8 mouse cellular contexts compared by ENCODE assay signal in the genomic region with DNA sequence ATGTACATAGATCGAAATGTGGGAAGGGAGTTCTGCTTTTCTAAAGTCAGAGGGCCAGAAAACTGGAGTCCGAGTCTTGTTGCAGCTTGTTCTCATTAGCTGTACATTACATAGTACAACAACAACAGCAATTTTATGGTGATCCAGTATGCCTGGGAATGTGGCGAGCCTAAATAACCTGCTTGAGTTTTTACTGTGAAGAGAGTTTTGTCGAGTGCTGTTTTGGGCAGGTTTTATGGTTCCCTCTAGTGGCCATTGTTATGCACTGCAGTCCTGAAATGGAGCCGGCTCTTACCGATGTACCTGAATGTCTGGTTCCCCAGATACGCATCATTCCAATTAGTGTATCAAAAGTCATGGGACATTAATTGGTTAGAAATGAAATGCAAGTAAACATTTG.
DNase-seq lines count a peak whose midpoint lies in the region; ATAC-seq and TF ChIP-seq lines count a peak whose summit lies in the region.

No protein-coding gene starts in this region.

- DNase-seq in forebrain, embryonic 11.5 days (ENCODE audit: low spot score) = peak; percentile 77
- DNase-seq in right cerebral cortex, postnatal 14 days = peak; percentile 34

- H3K4me1 ChIP-seq in forebrain, embryonic 11.5 days (replicated peaks; ENCODE audit: control insufficient read depth, insufficient read depth, low read length) = no peaks in the 10 kb centered on the region
- H3K4me1 ChIP-seq in forebrain, embryonic 15.5 days = no peaks in the 10 kb centered on the region
- H3K4me1 ChIP-seq in E14TG2a.4 (replicated peaks; ENCODE audit: low read depth, low read length) = 0 out of 2 replicates have a peak, but pooled peaks cover 3% of the 10 kb centered on the region
- no peaks in the 10 kb centered on the region for H3K4me1 ChIP-seq in forebrain, embryonic 13.5 days
- H3K4me1 ChIP-seq in kidney, embryonic 15.5 days = peaks cover 23% of the 10 kb centered on the region
- peaks cover 24% of the 10 kb centered on the region for H3K4me1 ChIP-seq in limb, embryonic 13.5 days

- H3K27ac ChIP-seq in forebrain, embryonic 11.5 days (ENCODE audit: low read depth, low read length) = no peak overlapping the region
- no peak overlapping the region for H3K27ac ChIP-seq in forebrain, embryonic 15.5 days (replicated peaks)
- no peak overlapping the region for H3K27ac ChIP-seq in forebrain, embryonic 13.5 days
- no peak overlapping the region for H3K27ac ChIP-seq in kidney, embryonic 15.5 days
- no peak overlapping the region for H3K27ac ChIP-seq in limb, embryonic 13.5 days

- H3K36me3 ChIP-seq in forebrain, embryonic 11.5 days (ENCODE audit: control insufficient read depth, insufficient read depth, low read length) = no peaks in the 10 kb centered on the region
- no peaks in the 10 kb centered on the region for H3K36me3 ChIP-seq in forebrain, embryonic 15.5 days
- H3K36me3 ChIP-seq in E14TG2a.4 (ENCODE audit: insufficient read depth, low read length) = peaks cover 23% of the 10 kb centered on the region
- no peaks in the 10 kb centered on the region for H3K36me3 ChIP-seq in forebrain, embryonic 13.5 days (ENCODE audit: poor library complexity, severe bottlenecking)
- no peaks in the 10 kb centered on the region for H3K36me3 ChIP-seq in kidney, embryonic 15.5 days
- no peaks in the 10 kb centered on the region for H3K36me3 ChIP-seq in limb, embryonic 13.5 days

- peak; percentile 98 for TF ChIP-seq CTCF in E14TG2a.4 (conservative IDR thresholded peaks at IDR 0.05; ENCODE audit: low read length)

- no peaks in the 10 kb centered on the region for H3K9me3 ChIP-seq in forebrain, embryonic 11.5 days (ENCODE audit: control insufficient read depth, low read length)
- H3K9me3 ChIP-seq in forebrain, embryonic 15.5 days = no peaks in the 10 kb centered on the region
- H3K9me3 ChIP-seq in E14TG2a.4 (ENCODE audit: low read length) = no peaks in the 10 kb centered on the region
- H3K9me3 ChIP-seq in forebrain, embryonic 13.5 days (replicated peaks) = no peaks in the 10 kb centered on the region
- no peaks in the 10 kb centered on the region for H3K9me3 ChIP-seq in kidney, embryonic 15.5 days (replicated peaks)
- H3K9me3 ChIP-seq in limb, embryonic 13.5 days = no peaks in the 10 kb centered on the region

- 25% methylated on average over 7 of the region's 7 CpGs for WGBS in forebrain, embryonic 11.5 days
- WGBS in forebrain, embryonic 15.5 days = 23% methylated on average over 7 of the region's 7 CpGs
- 22% methylated on average over 7 of the region's 7 CpGs for WGBS in forebrain, embryonic 13.5 days
- 19% methylated on average over 7 of the region's 7 CpGs for WGBS in kidney, embryonic 15.5 days
- WGBS in limb, embryonic 13.5 days = 7% methylated on average over 7 of the region's 7 CpGs

- no peaks in the 10 kb centered on the region for H3K27me3 ChIP-seq in forebrain, embryonic 11.5 days (ENCODE audit: control insufficient read depth, insufficient read depth, low read length)
- H3K27me3 ChIP-seq in forebrain, embryonic 15.5 days = 0 out of 2 replicates have a peak, but pooled peaks cover 5% of the 10 kb centered on the region
- H3K27me3 ChIP-seq in E14TG2a.4 (ENCODE audit: insufficient read depth, low read length) = peaks cover 4% of the 10 kb centered on the region; the same call in 1 of the 2 replicates
- H3K27me3 ChIP-seq in forebrain, embryonic 13.5 days = peaks cover 9% of the 10 kb centered on the region
- H3K27me3 ChIP-seq in kidney, embryonic 15.5 days = peaks cover 10% of the 10 kb centered on the region
- 0 out of 2 replicates have a peak, but pooled peaks cover 9% of the 10 kb centered on the region for H3K27me3 ChIP-seq in limb, embryonic 13.5 days

- H3K9ac ChIP-seq in forebrain, embryonic 11.5 days (ENCODE audit: low read length) = no peak overlapping the region
- no peak overlapping the region for H3K9ac ChIP-seq in forebrain, embryonic 15.5 days (replicated peaks)
- H3K9ac ChIP-seq in forebrain, embryonic 13.5 days = no peak overlapping the region
- H3K9ac ChIP-seq in kidney, embryonic 15.5 days = no peak overlapping the region
- no peak overlapping the region for H3K9ac ChIP-seq in limb, embryonic 13.5 days

- no peak for ATAC-seq in forebrain, embryonic 11.5 days (replicated peaks; ENCODE audit: low FRiP score)
- ATAC-seq in forebrain, embryonic 15.5 days (replicated peaks) = no peak
- peak; percentile 49; the same call in 1 of the 2 replicates for ATAC-seq in cerebellum, adult (ENCODE audit: insufficient number of reproducible peaks, low FRiP score, low TSS enrichment)
- ATAC-seq in forebrain, embryonic 13.5 days = 0 out of 2 replicates have a peak, but pooled peaks have one; percentile 27
- no peak for ATAC-seq in kidney, embryonic 15.5 days (replicated peaks; ENCODE audit: low FRiP score)
- peak; percentile 66 for ATAC-seq in limb, embryonic 13.5 days (ENCODE audit: low FRiP score, low read depth)

- no peak overlapping the region for H3K4me2 ChIP-seq in forebrain, embryonic 11.5 days (ENCODE audit: low read depth, low read length, severe bottlenecking)
- no peak overlapping the region for H3K4me2 ChIP-seq in forebrain, embryonic 15.5 days (replicated peaks)
- H3K4me2 ChIP-seq in forebrain, embryonic 13.5 days = no peak overlapping the region
- H3K4me2 ChIP-seq in kidney, embryonic 15.5 days = 0 out of 2 replicates have a peak overlapping the region, but pooled peaks have one; percentile 16
- 0 out of 2 replicates have a peak overlapping the region, but pooled peaks have one; percentile 31 for H3K4me2 ChIP-seq in limb, embryonic 13.5 days (replicated peaks)

- no peak overlapping the region for H3K4me3 ChIP-seq in forebrain, embryonic 11.5 days (ENCODE audit: low read depth, low read length)
- H3K4me3 ChIP-seq in forebrain, embryonic 15.5 days = no peak overlapping the region
- H3K4me3 ChIP-seq in E14TG2a.4 (replicated peaks; ENCODE audit: low read length) = no peak overlapping the region
- no peak overlapping the region for H3K4me3 ChIP-seq in forebrain, embryonic 13.5 days
- no peak overlapping the region for H3K4me3 ChIP-seq in kidney, embryonic 15.5 days (replicated peaks)
- no peak overlapping the region for H3K4me3 ChIP-seq in limb, embryonic 13.5 days

Comparison
In these comparisons a context has a peak if more than half of its experiments do, and no peak if none do; other contexts are left out.
1. ATAC-seq: peak in cerebellum, adult (single experiment), forebrain, embryonic 13.5 days (single experiment) and limb, embryonic 13.5 days (single experiment); none in forebrain, embryonic 11.5 days (single experiment), forebrain, embryonic 15.5 days (single experiment) and kidney, embryonic 15.5 days (single experiment).
2. H3K4me2 ChIP-seq: peak in kidney, embryonic 15.5 days (single experiment) and limb, embryonic 13.5 days (single experiment); none in forebrain, embryonic 11.5 days (single experiment), forebrain, embryonic 15.5 days (single experiment) and forebrain, embryonic 13.5 days (single experiment).